Mouse (Mus musculus) limb, embryonic 14.5 days (tissue): ENCODE measurements around the gene Dus1l. TPM values are rescaled to one million over a fixed set of nuclear protein-coding genes. Genes with fewer than 3 reads are reported as not detected.
"Not testable (repeated sequence)": the region's sequence is repeated elsewhere in the genome, so short reads cannot be mapped to it uniquely, and the experiment has no call there.

Experiments used
- ATAC-seq: fragments of 200-750 bp; cut with Nextera tagmentation; 2 replicates; pipeline ENCODE4 v1.8.0; 2017; ENCODE audit warnings: low read depth, moderate number of reproducible peaks, moderate TSS enrichment; ENCODE audit not compliant: low FRiP score
- DNase-seq: peaks from one replicate; pipeline ENCODE4 v3.0.0-alpha.2; 2015; ENCODE audit warnings: low spot score
- H3K27ac ChIP-seq: fragments of 300-500 bp; sonication (generic); replicated peaks from 2 replicates; pipeline ENCODE4 v1.5.1; 2014; ENCODE audit warnings: low read depth, mild to moderate bottlenecking, low read length, moderate library complexity, mixed read lengths
- H3K27me3 ChIP-seq: fragments of 300-500 bp; sonication (generic); 2 replicates; pipeline ENCODE4 v1.6.1; 2014; ENCODE audit warnings: low read length, mixed read lengths; ENCODE audit not compliant: control insufficient read depth, insufficient read depth
- H3K36me3 ChIP-seq: fragments of 300-500 bp; sonication (generic); 2 replicates; pipeline ENCODE4 v1.6.1; 2014; ENCODE audit warnings: mild to moderate bottlenecking, low read length, moderate library complexity, mixed read lengths; ENCODE audit not compliant: control insufficient read depth, insufficient read depth
- H3K4me1 ChIP-seq: fragments of 300-500 bp; sonication (generic); 2 replicates; pipeline ENCODE4 v1.6.1; 2014; ENCODE audit warnings: antibody characterized with exemption, low read length, mixed read lengths; ENCODE audit not compliant: control insufficient read depth, insufficient read depth
- H3K4me2 ChIP-seq: fragments of 300-500 bp; sonication (generic); replicated peaks from 2 replicates; pipeline ENCODE4 v1.6.1; 2014; ENCODE audit warnings: low read depth, mild to moderate bottlenecking, low read length, moderate library complexity; ENCODE audit not compliant: severe bottlenecking
- H3K4me3 ChIP-seq: fragments of 300-500 bp; sonication (generic); replicated peaks from 2 replicates; pipeline ENCODE4 v1.5.1; 2014; ENCODE audit warnings: low read length
- H3K9ac ChIP-seq: fragments of 300-500 bp; sonication (generic); 2 replicates; pipeline ENCODE4 v1.6.1; 2014; ENCODE audit warnings: mild to moderate bottlenecking, low read depth, low read length, moderate library complexity; ENCODE audit not compliant: severe bottlenecking
- H3K9me3 ChIP-seq: fragments of 300-500 bp; sonication (generic); 2 replicates; pipeline ENCODE4 v1.6.1; 2016; ENCODE audit warnings: low read length; ENCODE audit not compliant: control insufficient read depth
- POLR2A ChIP-seq: fragments of 200-500 bp; IDR thresholded peaks from 2 replicates; pipeline ENCODE4 v1.8.0; 2012; ENCODE audit warnings: inconsistent platforms, mild to moderate bottlenecking, moderate library complexity, borderline replicate concordance; ENCODE audit not compliant: insufficient read depth, insufficient read length; ENCODE audit errors: extremely low read depth
- WGBS: fragments of 180-500 bp; shearing (Covaris S2); extraction: QIAGEN DNeasy Blood & Tissue Kit; methylation state at CpG from one replicate; pipeline ENCODE4 v1.1.7; 2014; 5-methylcytosine and 5-hydroxymethylcytosine counted together
- polyA plus RNA-seq, 2 experiments: library from polyadenylated mRNA; depleted of rRNA in 1 of 2; stranded (reverse) in 1 of 2; unstranded in 1 of 2; fragments of >200 nt; fragmentation: Nextera tagmentation in 1 of 2; extraction: Ambion mirVana in 1 of 2; gene quantifications; 2 replicates each; pipeline versions ENCODE4 v1.2.1 to v1.2.3; 2012 to 2014

The Dus1l gene
- polyA plus RNA-seq (2012; rRNA removed) = 55.3 and 55.8 TPM in 2 replicates
- polyA plus RNA-seq (2014; fragmentation: Nextera tagmentation; extraction: Ambion mirVana) = 60.2 and 63.4 TPM in 2 replicates

GRCm38 (mm10) chr11:120795756-120796613 lies at the start of gene Dus1l:
Dus1l (minus strand) TSS chr11:120796403.
- Histone ChIP-seq H3K4me1 (peaks cover 13% of the 10 kb centered on the region), H3K27me3 (no peaks in the 10 kb centered on the region), H3K4me2 (peak within 1 kb of the TSS; percentile 93), H3K27ac (peak within 1 kb of the TSS; percentile 63), H3K9ac (peak within 1 kb of the TSS; percentile 94), H3K4me3 (peak within 1 kb of the TSS; percentile 99), H3K36me3 (peaks cover 36% of the 10 kb centered on the region), H3K9me3 (no peaks in the 10 kb centered on the region)
- TF ChIP-seq POLR2A = peak; percentile 80; the same call in 1 of the 2 replicates
- peak; percentile 89 for ATAC-seq
- peak; percentile 95 for DNase-seq
- WGBS = 2% methylated on average over 59 of the region's 59 CpGs

- no peaks in the 10 kb centered on the region for H3K27me3 ChIP-seq
- H3K9ac ChIP-seq = no peak overlapping the region
- no peak for DNase-seq
- no peak overlapping the region for H3K4me2 ChIP-seq
- no peak for ATAC-seq
- H3K36me3 ChIP-seq = no peaks in the 10 kb centered on the region
- H3K4me3 ChIP-seq = no peak overlapping the region
- no peaks in the 10 kb centered on the region for H3K9me3 ChIP-seq
- TF ChIP-seq POLR2A = no peak
- 87% methylated on average over 4 of the region's 4 CpGs for WGBS
- no peaks in the 10 kb centered on the region for H3K4me1 ChIP-seq
- no peak overlapping the region for H3K27ac ChIP-seq
Measured at GRCm38 (mm10) chr11:120844329-120844728, 48.1 kb upstream of the Dus1l start.

DNA sequence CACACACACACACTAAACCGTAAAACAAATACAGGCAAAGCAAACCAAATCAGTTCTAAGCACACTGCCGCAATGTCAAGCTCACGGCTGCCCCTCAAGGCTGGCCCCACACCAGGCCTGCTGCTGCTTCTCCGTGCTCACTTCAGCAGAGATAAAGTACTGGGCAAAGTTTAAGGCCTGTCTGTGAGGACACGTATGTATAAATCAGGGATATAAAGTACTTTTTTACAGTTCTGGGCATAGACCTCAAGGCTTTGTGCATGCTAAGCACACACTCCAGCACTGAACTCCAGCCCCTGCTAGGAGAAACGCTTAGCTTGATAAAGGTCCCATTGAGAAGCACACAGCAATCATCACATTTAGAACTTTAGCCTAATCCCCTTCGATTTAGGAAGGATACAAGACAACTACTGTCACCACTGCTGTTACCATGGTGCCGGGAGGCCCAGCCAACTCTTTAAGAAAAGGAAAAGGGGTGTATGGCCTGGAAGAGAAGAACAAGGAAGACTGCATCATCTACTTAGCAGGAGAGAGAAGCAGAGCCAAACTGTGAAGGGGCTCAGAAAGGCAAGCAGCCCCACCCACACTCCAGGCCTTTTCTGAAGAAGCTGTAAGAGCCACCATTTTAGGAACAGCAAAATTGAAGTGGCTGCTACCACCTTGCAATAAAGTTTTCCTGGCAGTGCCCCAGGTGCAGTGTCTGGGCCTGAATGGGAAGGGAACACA lies 37.5 kb upstream of the Dus1l start:
- Histone ChIP-seq H3K36me3 (no peaks in the 10 kb centered on the region), H3K4me1 (no peaks in the 10 kb centered on the region), H3K27me3 (no peaks in the 10 kb centered on the region), H3K27ac (peak overlapping the region; percentile 67), H3K9ac (peak overlapping the region; percentile 14; the same call in 1 of the 2 replicates), H3K4me2 (no peak overlapping the region), H3K4me3 (no peak overlapping the region), H3K9me3 (no peaks in the 10 kb centered on the region)
- ATAC-seq (no peak), DNase-seq (no peak)
- 70% methylated on average over 8 of the region's 8 CpGs for WGBS
- no peak for TF ChIP-seq POLR2A

DNA sequence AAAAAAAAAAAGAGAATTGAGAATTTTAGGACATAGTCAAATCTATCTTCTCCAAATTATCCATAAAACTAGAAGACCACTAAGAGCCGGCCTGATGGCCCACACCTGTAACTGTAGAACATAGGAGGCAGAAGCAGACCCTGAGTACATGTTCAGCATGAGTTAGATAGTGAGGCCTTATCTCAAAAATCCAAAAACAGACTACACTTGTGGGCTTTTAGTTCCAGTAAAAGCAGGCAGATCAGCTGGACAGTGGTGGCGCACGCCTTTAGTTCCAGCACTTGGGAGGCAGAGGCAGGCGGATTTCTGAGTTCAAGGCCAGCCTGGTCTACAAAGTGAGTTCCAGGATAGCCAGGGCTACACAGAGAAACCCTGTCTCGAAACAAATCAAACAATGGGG lies 36.8 kb upstream of the Dus1l start:
- H3K27ac ChIP-seq, H3K4me1 ChIP-seq, H3K27me3 ChIP-seq, H3K4me3 ChIP-seq, H3K36me3 ChIP-seq, H3K9me3 ChIP-seq, H3K4me2 ChIP-seq, ATAC-seq, H3K9ac ChIP-seq, DNase-seq: not testable (repeated sequence)
- WGBS = 94% methylated on average over 5 of the region's 5 CpGs

- TF ChIP-seq POLR2A = no peak
- ATAC-seq (no peak), DNase-seq (no peak)
- Histone ChIP-seq H3K9ac (no peak overlapping the region), H3K27me3 (no peaks in the 10 kb centered on the region), H3K27ac (no peak overlapping the region), H3K9me3 (no peaks in the 10 kb centered on the region), H3K4me3 (no peak overlapping the region), H3K4me1 (no peaks in the 10 kb centered on the region), H3K36me3 (no peaks in the 10 kb centered on the region), H3K4me2 (no peak overlapping the region)
- 80% methylated on average over 3 of the region's 3 CpGs for WGBS
Measured at GRCm38 (mm10) chr11:120831659-120832440, 35.6 kb upstream of the Dus1l start.
